Mouse (Mus musculus) B cell, adult 2 months (primary cell): Measurements from ENCODE around the gene Myh3.

Source experiments
- DNase-seq, 2 experiments: peaks; one replicate each; pipeline ENCODE4 v3.0.0; 2022

Myh3 gene

GRCm38 (mm10) chr11:67145482-67146408 is 67.6 kb downstream of the Myh3 start:
- no peak for DNase-seq

GRCm38 (mm10) chr11:67146409-67147282 is 68.5 kb downstream of the Myh3 start:
- no peak for DNase-seq

DNA sequence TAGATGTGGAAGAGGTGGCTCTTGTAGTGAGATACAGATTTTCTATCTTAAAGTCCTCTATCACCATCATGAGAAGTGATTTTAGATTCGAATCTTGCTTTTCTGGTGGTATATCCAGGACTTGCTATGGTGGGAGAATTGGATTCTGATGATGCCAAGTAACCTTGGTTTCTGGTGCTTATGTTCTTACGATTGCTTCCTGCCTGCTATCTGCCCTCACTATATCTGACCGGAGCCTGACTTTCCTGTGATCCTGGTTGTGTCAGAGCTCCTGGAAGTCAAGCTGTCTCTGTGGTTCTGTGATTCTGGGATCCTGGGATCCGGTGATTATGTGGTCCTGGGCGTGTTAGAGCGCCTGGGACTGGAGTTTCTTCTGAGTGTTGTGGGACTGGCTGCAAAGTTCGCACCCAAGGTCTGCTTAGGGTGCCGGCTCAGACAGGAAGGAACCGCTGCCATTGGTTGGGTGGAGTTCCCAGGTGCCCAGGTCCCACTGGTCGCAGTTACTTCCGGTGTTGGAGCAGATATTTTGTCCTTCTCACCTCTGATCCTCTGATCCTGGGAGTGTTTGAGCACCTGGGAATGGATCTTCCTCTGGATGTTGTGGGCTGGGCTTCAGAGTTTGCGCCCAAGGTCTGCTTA is 69.3 kb downstream of the Myh3 start:
- no peak for DNase-seq

DNA sequence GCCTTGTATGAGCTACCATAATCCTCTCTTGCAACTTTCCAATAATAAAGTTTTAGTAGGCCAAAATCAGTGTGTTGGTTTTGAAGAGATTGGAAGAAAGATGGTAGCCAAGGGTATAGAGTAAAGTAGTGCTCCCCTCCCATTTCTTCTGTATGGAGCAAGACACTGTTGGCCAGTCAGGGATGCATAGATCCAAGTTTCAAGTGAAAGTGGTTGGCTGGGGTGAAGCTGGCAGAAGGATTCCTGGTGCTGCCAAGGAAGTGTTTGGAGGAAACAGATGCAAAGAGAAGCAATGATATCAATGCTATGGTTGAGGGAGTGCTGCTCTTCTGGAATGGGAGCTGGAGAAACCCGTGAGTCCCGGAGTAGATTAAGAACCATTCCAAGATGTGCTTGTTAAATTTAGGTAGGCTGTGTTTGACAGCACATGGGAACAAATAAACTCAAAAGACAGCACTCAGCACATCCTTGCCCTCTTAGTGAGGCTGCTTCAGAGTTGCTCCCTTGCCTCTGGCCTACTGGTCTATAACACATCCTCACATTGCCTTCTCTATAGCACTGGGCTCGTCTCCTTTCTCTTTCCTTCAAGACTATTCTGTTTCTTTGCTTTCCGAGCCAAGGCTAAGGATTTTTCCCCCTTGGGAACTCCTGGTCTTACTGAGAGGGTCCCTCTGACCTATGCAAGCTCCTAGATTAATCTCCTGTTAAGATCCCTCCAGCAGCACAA is 70.3 kb downstream of the Myh3 start:
- no peak for DNase-seq

GRCm38 (mm10) chr11:67150237-67150636 is 72.1 kb downstream of the Myh3 start:
- DNase-seq: no peak

- no peak for DNase-seq
Measured at GRCm38 (mm10) chr11:67151159-67151558, 73.1 kb downstream of the Myh3 start.
